Mouse (Mus musculus) C2C12 (cell line): ENCODE measurements around the gene Atxn10.

Experiments
- CEBPB ChIP-seq: IDR thresholded peaks from one replicate; pipeline ENCODE4 v1.6.1; 2011; ENCODE audit warnings: low read depth, mild to moderate bottlenecking, control low read depth, moderate library complexity
- CTCF ChIP-seq: IDR thresholded peaks from one replicate; pipeline ENCODE4 v1.5.1; 2011; ENCODE audit not compliant: control insufficient read depth, insufficient read depth, insufficient read length

- TF ChIP-seq CTCF, result no peak
- TF ChIP-seq CEBPB, result no peak
Measured at GRCm38 (mm10) chr15:85407342-85407741, 71.3 kb downstream of the Atxn10 start.
